Mouse (Mus musculus): Measurements from ENCODE around the gene Igfbp1.

- TF ChIP-seq CTCF (IDR thresholded peaks at IDR 0.05; ENCODE audit: control insufficient read depth, insufficient read depth, low read length) (no peak), POLR2A (IDR thresholded peaks at IDR 0.05; ENCODE audit: borderline replicate concordance, control insufficient read depth, low read depth, low read length) (no peak)
Measured at GRCm38 (mm10) chr11:7149471-7149870, 48.1 kb upstream of the Igfbp1 start.

All from bone marrow, adult 2 months (tissue).